Mouse (Mus musculus): ENCODE results near the gene Creb1. TPM values are rescaled to one million over a fixed set of nuclear protein-coding genes. Genes with fewer than 3 reads are reported as not detected.
"Not testable (repeated sequence)": the region's sequence is repeated elsewhere in the genome, so short reads cannot be mapped to it uniquely, and the experiment has no call there.

Creb1 gene
- total RNA-seq, 2 experiments from 2014 or later = 33.6 to 37.5 TPM

GRCm38 (mm10) chr1:64543750-64544149 is 11.3 kb downstream of the Creb1 start:
- DNase-seq = no peak

DNA sequence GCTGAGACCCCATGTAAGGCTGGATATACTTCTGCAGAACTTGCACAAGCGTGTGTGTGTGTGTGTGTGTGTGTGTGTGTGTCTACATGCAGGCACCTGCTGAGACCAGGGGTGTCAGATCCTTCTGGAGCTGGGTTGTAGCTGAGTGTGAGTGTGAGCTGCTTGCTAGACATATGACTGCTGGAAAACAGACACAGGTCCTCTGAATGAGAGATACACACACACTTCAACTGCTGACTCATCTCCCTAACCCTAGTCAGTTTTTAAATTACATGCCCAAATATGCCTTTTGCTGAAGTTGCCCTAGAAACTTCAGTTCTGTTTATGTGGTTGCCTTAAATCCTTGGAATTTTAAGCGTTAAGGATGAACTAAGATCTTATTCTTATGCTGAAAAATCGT is 13.6 kb downstream of the Creb1 start:
- DNase-seq = no peak

- DNase-seq = no peak
Measured at GRCm38 (mm10) chr1:64549380-64549779, 16.9 kb downstream of the Creb1 start.

- DNase-seq = no peak
Measured at GRCm38 (mm10) chr1:64551908-64552307, 19.5 kb downstream of the Creb1 start.

GRCm38 (mm10) chr1:64560105-64560504 is 27.7 kb downstream of the Creb1 start:
- no peak for DNase-seq

- DNase-seq = no peak
Measured at GRCm38 (mm10) chr1:64568206-64568605, 35.8 kb downstream of the Creb1 start.

DNA sequence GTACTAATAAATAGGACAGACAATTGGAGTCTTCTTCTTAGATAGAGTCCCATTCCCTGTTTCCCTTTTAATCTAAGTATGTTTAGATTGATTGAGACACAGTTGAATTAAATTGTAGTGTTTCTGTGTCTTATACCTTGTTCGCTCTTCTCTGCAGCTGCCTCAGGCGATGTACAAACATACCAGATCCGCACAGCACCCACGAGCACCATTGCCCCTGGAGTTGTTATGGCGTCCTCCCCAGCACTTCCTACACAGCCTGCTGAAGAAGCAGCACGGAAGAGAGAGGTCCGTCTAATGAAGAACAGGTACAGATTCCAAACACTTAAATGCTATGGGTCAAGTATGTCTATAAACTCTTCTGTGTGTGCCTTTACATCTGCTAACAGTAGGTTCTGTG is 43.6 kb downstream of the Creb1 start:
- DNase-seq = no peak

DNA sequence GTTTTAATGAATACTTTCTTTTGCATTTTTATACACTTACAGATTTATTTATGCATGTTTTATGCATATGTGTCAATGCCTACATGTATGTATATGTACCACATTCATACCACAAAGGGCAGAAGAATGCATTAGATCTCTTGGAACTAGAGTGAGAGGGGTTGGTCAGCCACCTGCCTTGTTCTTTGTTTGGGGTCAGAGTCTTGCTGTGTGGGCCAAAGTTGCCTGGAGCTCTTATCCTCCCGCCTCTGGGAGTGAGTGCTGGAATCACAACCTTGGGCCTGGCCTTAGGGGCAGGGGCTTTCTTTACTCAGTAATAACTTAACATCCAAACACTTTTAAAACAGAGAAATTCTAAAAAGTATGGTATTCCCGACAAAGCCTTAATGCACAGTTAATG is 44.3 kb downstream of the Creb1 start:
- DNase-seq = no peak

DNA sequence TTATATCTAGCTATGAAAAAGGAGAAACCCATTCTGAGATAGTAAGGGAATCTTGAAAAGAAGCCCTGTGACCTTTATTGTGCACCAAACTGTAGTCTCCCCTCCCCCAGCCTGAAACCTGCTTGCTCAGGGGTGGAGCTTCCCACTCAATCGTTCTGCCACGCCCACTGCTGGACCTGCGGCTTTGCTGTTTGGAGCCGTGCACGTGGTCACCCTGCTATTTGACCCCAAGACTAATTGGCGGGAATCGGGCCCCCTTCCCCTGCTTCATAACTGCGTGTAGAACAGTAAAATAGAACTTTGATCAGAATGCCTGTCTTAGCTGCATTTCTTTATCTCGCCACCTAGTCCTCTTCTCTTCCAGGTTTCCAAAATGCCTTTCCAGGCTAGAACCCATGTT is 45.5 kb downstream of the Creb1 start:
- not testable (repeated sequence) for DNase-seq

GRCm38 (mm10) chr1:64578801-64579200 is 46.4 kb downstream of the Creb1 start:
- DNase-seq = no peak

DNA sequence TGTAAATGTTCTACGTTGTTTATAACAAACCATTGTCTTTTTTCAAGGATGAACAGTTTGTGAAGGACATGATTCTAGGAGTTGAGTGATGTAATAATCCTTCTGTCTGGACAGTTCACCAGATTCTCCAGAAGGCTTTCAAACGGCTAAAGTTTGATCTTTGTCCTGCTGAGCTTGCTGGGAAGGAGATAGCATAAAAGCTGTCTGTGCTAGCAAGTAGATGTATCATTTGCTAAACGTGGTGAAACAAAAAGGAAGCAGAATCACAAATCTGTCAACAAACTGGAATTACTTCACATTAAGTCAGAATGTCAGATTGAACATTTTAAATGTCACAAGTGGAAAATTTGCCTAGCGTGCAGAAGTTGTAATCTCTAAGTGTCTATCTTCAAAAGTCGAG is 66.5 kb downstream of the Creb1 start:
- no peak for DNase-seq

DNA sequence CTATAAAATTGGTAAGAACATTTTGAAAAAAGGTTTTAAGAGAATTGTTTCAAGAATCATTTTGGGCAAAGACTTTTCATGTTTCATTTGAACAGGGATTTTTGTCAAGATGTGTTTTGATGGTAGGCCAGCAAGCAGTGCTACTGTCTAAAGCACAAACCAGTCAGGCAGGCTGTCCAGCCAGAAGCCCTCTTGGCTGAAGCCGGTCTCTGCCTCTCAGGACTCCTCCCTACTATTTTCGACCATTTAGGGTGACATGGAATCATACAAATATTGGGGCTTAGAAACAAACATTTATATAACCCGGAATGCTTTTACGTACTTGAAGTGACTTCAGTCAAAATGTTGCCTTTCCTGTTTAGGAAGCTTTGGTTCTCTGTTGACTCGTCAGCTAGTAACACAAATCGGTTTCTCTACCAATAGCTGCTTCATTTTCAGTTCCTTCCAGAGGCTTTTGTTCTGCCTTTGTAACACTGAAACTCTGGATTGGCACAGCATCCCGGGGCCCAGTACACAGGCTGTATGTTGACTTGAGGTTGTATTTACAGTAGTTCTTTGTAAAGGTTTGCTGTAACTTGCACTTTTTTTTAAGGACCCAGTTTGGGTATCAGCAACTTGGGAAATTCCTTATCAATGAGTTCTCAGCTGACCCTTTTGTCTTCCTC is 68.1 kb downstream of the Creb1 start:
- no peak for DNase-seq

DNA sequence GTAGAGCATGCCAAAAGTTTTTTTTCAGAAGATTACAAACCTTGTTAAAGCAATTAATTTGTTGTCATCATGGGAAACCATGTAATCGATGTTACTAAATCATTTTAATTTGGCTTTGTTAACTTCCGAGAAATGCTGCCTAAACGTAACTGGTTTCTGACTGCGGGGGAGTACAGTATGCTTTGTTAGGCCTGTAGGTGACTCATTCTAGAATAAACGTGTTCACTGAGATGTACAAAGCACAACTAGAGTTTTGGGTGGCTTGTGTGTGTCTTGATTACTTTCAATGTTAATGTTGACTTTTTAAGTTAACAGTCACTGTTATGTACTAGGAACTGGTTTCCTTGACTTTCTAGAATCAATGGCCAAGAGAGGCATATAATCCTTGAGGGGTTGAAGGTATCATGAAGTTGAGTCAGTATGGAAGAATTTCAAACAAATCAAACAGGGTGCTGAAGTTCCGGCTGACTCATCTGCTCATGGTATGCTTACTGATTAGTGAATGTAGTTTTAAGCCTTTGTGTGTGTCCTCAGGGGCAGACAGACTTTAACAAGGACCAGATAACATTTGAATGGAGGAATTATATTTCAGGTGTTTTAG is 68.9 kb downstream of the Creb1 start:
- DNase-seq = no peak

- no peak for DNase-seq
Measured at GRCm38 (mm10) chr1:64603381-64603780, 70.9 kb downstream of the Creb1 start.

GRCm38 (mm10) chr1:64609145-64609544 is 76.7 kb downstream of the Creb1 start:
- no peak for DNase-seq

DNA sequence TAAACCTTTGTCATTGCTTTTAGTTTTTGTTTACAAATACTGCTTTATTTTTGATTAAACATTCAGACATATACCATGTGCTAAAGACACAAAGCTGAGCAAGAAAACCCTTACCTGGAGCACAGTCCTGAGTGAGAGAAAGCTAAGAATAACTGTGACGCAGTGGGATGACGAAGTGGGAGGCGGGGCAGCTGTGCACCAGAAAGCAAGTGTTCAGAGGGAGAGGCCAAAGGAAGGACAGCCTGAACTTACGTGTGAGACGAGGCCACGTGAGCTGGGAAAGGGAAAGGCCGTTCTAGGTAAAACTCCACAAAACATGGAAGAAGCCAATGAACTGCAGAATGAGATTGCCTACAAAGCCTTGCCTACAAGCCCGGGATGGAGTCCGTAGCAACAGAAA is 77.5 kb downstream of the Creb1 start:
- DNase-seq = no peak

GRCm38 (mm10) chr1:64614311-64614710 is 81.9 kb downstream of the Creb1 start:
- no peak for DNase-seq

- DNase-seq = no peak
Measured at GRCm38 (mm10) chr1:64614801-64615345, 82.4 kb downstream of the Creb1 start.

DNA sequence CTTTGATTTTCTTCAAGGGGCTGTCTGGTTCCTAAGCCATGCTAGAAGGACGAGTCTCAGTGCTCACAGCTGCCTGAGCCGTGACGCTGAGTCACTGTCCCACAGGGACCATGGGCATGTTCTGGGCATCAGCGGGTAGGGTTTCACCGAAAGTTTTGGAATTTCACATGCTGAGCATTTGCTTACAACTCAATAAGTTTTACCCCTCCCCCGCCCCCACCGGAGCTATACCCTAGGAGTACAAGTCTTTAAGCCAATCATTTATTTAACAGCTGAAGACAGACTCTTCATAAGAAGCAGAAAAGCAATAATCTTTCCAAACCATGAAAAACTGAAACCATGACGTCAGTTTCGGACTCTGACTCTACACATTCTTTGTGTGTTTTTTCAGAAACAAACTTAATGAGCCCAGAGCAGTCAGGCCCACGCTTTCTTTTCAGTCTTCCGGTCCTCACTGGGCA is 83.1 kb downstream of the Creb1 start:
- DNase-seq = no peak

- DNase-seq = no peak
Measured at GRCm38 (mm10) chr1:64616076-64616475, 83.6 kb downstream of the Creb1 start.

- DNase-seq = no peak
Measured at GRCm38 (mm10) chr1:64616531-64616880, 84.1 kb downstream of the Creb1 start.

GRCm38 (mm10) chr1:64616881-64617714 is 84.7 kb downstream of the Creb1 start, which contains the start of gene Mettl21a:
Mettl21a (minus strand) TSS chr1:64617242.
- DNase-seq = peak; percentile 93

- DNase-seq = peak; percentile 93
Measured at GRCm38 (mm10) chr1:64617715-64617984, 85.2 kb downstream of the Creb1 start.

DNA sequence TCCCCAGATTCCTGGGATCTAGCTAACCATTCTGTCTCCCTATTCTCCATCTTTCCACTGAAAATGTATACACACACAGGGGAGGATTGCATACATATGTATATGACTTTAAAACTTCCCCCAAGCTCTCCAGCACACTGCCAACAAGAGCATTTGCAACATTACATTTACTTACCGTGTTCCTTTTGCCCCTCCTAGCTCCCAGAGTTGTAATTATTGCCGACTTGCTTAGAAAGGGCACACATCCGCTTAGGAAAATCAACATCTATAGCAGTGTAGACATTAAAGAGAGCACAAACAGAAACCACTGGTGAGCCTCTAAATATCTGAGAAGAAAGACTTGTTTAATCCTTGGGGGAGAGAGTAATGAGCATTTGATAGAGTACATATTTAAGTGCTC is 85.8 kb downstream of the Creb1 start:
- DNase-seq = no peak

Measured in heart, postnatal 4 days (tissue).